In the genomic region with DNA sequence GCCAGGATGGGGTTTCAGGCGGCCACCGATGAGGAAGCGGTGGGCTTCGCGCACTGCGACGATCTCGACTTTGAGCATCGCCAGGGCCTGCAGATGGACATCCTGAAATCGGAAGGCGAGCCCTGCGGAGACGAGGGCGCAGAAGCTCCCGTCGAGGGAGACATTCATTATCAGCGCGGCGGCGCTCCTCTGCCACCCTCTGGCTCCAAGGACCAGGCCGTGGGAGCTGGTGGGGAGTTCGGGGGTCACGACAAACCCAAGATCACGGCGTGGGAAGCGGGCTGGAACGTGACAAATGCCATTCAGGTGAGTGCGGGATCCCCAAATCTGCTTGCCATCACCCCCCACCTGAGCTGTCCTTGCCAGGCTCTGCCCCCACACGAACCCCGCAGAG, we compare ENCODE assay signal across 13 mouse cellular contexts. TPM values are rescaled to one million over a fixed set of nuclear protein-coding genes. Genes with fewer than 3 reads are reported as not detected.
DNase-seq lines count a peak whose midpoint lies in the region; ATAC-seq and TF ChIP-seq lines count a peak whose summit lies in the region.
"Had no signal": no experiment of that assay in that cellular context is flagged by ENCODE, and none has a peak within 500 bp of the region (broad histone marks: within the 10 kb centered on the region; RNA-seq: fewer than 3 reads in every experiment).

No protein-coding gene starts in this region.

- DNase-seq in heart, postnatal 14 days = no peak
- DNase-seq in neural tube, embryonic 11.5 days (ENCODE audit: low spot score) = no peak
- no peak for DNase-seq in neural tube, embryonic 10.5 days (ENCODE audit: extremely low spot score, low spot score)
- no peak for DNase-seq in adrenal gland, postnatal 4 days (ENCODE audit: low spot score in 2 of 2)
- DNase-seq in ovary, postnatal 10 days (ENCODE audit: low spot score) = no peak
- DNase-seq: adrenal gland, postnatal 10 days; kidney, adult 11 months; liver, embryonic 13.5 days had no signal

- peaks cover 97% of the 10 kb centered on the region for H3K27me3 ChIP-seq in heart, embryonic 11.5 days (ENCODE audit: control insufficient read depth, insufficient read depth, low read length)
- peaks cover 96% of the 10 kb centered on the region for H3K27me3 ChIP-seq in neural tube, embryonic 11.5 days (ENCODE audit: control insufficient read depth, insufficient read depth, low read length)
- H3K27me3 ChIP-seq in hindbrain, embryonic 16.5 days (replicated peaks; ENCODE audit: control insufficient read depth, insufficient read depth, low read length) = peaks cover 35% of the 10 kb centered on the region

- no peak for TF ChIP-seq POLR2A in olfactory bulb, adult 2 months (IDR thresholded peaks at IDR 0.05; ENCODE audit: insufficient read depth, low read depth, low read length)

- H3K9ac ChIP-seq in heart, embryonic 11.5 days (ENCODE audit: low read depth, low read length) = no peak overlapping the region
- peak overlapping the region; percentile 35 for H3K9ac ChIP-seq in neural tube, embryonic 11.5 days (ENCODE audit: low read length)
- peak overlapping the region; percentile 61 for H3K9ac ChIP-seq in hindbrain, embryonic 16.5 days (ENCODE audit: low read depth, low read length)
- H3K9ac ChIP-seq: liver, embryonic 13.5 days had no signal

- under 1% methylated on average over 30 of the region's 30 CpGs for WGBS in heart, embryonic 11.5 days (ENCODE audit: insufficient replicate concordance)
- WGBS in neural tube, embryonic 11.5 days = under 1% methylated on average over 30 of the region's 30 CpGs
- WGBS in hindbrain, embryonic 16.5 days = 1% methylated on average over 30 of the region's 30 CpGs
- 1% methylated on average over 30 of the region's 30 CpGs for WGBS in olfactory bulb, adult 2 months

- intact Hi-C loops in heart, postnatal 14 days (cut with DNase I) = no loop called here

- no peak for ATAC-seq in heart, embryonic 11.5 days (replicated peaks; ENCODE audit: insufficient number of reproducible peaks, low FRiP score, low TSS enrichment)
- no peak for ATAC-seq in neural tube, embryonic 11.5 days (ENCODE audit: insufficient read depth, low FRiP score, low TSS enrichment)
- no peak for ATAC-seq in hindbrain, embryonic 16.5 days

- H3K36me3 ChIP-seq in heart, embryonic 11.5 days (ENCODE audit: control insufficient read depth, insufficient read depth, low read length) = no peaks in the 10 kb centered on the region
- no peaks in the 10 kb centered on the region for H3K36me3 ChIP-seq in neural tube, embryonic 11.5 days (ENCODE audit: control insufficient read depth, insufficient read depth, low read length)
- no peaks in the 10 kb centered on the region for H3K36me3 ChIP-seq in hindbrain, embryonic 16.5 days (ENCODE audit: control insufficient read depth, insufficient read depth, low read length)
- H3K36me3 ChIP-seq: liver, embryonic 13.5 days had no signal

- TF ChIP-seq CTCF in olfactory bulb, adult 2 months (IDR thresholded peaks at IDR 0.05; ENCODE audit: insufficient read depth, low read depth, low read length) = no peak

- H3K27ac ChIP-seq in heart, embryonic 11.5 days (ENCODE audit: low read depth, low read length) = no peak overlapping the region
- H3K27ac ChIP-seq in neural tube, embryonic 11.5 days (ENCODE audit: low read depth, low read length) = peak overlapping the region; percentile 58; the same call in 1 of the 2 replicates
- peak overlapping the region; percentile 81 for H3K27ac ChIP-seq in hindbrain, embryonic 16.5 days (ENCODE audit: low read depth, low read length)
- H3K27ac ChIP-seq in olfactory bulb, adult 2 months (ENCODE audit: insufficient read depth, low read depth, low read length) = peak overlapping the region; percentile 98
- H3K27ac ChIP-seq: liver, embryonic 13.5 days had no signal

- peaks cover 8% of the 10 kb centered on the region; the same call in 1 of the 2 replicates for H3K4me1 ChIP-seq in heart, embryonic 11.5 days (ENCODE audit: control insufficient read depth, insufficient read depth, low read length)
- no peaks in the 10 kb centered on the region for H3K4me1 ChIP-seq in neural tube, embryonic 11.5 days (ENCODE audit: control insufficient read depth, insufficient read depth, low read length)
- H3K4me1 ChIP-seq in hindbrain, embryonic 16.5 days (ENCODE audit: control insufficient read depth, insufficient read depth, low read depth, low read length) = peaks cover 11% of the 10 kb centered on the region
- peaks cover 29% of the 10 kb centered on the region for H3K4me1 ChIP-seq in olfactory bulb, adult 2 months (ENCODE audit: control insufficient read depth, insufficient read depth, low read length)

- H3K4me2 ChIP-seq in heart, embryonic 11.5 days = peak overlapping the region; percentile 50
- no peak overlapping the region for H3K4me2 ChIP-seq in neural tube, embryonic 11.5 days (ENCODE audit: low read depth)
- H3K4me2 ChIP-seq in hindbrain, embryonic 16.5 days (ENCODE audit: low read length) = peak overlapping the region; percentile 52

- H3K4me3 ChIP-seq in heart, embryonic 11.5 days (ENCODE audit: low read depth, low read length) = peak overlapping the region; percentile 19; the same call in 1 of the 2 replicates
- H3K4me3 ChIP-seq in neural tube, embryonic 11.5 days (ENCODE audit: low read depth, low read length) = peak overlapping the region; percentile 31
- peak overlapping the region; percentile 48 for H3K4me3 ChIP-seq in hindbrain, embryonic 16.5 days (ENCODE audit: low read length)
- H3K4me3 ChIP-seq in olfactory bulb, adult 2 months (ENCODE audit: insufficient read depth, low read depth, low read length) = peak overlapping the region; percentile 96

- H3K9me3 ChIP-seq in heart, embryonic 11.5 days (replicated peaks; ENCODE audit: control insufficient read depth, low read length) = no peaks in the 10 kb centered on the region
- H3K9me3 ChIP-seq in neural tube, embryonic 11.5 days (ENCODE audit: control insufficient read depth, low read length) = no peaks in the 10 kb centered on the region
- no peaks in the 10 kb centered on the region for H3K9me3 ChIP-seq in hindbrain, embryonic 16.5 days (ENCODE audit: control insufficient read depth, low read length)
- H3K9me3 ChIP-seq: liver, embryonic 13.5 days had no signal

RNA-seq across cellular contexts. Expression of gene Slc32a1, which starts 0.8 kb away (rescaled TPM):
- 0.07 and 0.10 TPM in 2 replicates for polyA plus RNA-seq in heart, embryonic 11.5 days (2014; fragmentation: Nextera tagmentation; extraction: Ambion mirVana)
- not detected for total RNA-seq in heart, postnatal 14 days (2021)
- polyA plus RNA-seq in neural tube, embryonic 11.5 days (2014; fragmentation: Nextera tagmentation; extraction: Ambion mirVana) = 1.6 and 2.4 TPM in 2 replicates
- polyA plus RNA-seq in hindbrain, embryonic 16.5 days (2015; fragmentation: Nextera tagmentation; extraction: Ambion mirVana) = 10.4 and 15.0 TPM in 2 replicates
- polyA plus RNA-seq in olfactory bulb, adult 2 months (2012; ENCODE audit: insufficient read depth, insufficient read length, low replicate concordance, missing spikeins) = not detected in 2 replicates
- under 1 TPM in 1 of 2 experiments, not detected in 1; 0.54 TPM for total RNA-seq in adrenal gland, postnatal 4 days (2021)
- total RNA-seq: adrenal gland, postnatal 10 days; common myeloid progenitor, adult 5-6 weeks had no signal
- polyA plus RNA-seq: liver, embryonic 13.5 days; urinary bladder, adult 2 months had no signal

RNA-seq across cellular contexts. Expression of gene Actr5, which starts 13.4 kb away (rescaled TPM):
- 8.7 and 8.8 TPM in 2 replicates for polyA plus RNA-seq in heart, embryonic 11.5 days (2014; fragmentation: Nextera tagmentation; extraction: Ambion mirVana)
- total RNA-seq in heart, postnatal 14 days (2021) = 1 to 10 TPM; 6.9 to 8.9 TPM
- polyA plus RNA-seq in neural tube, embryonic 11.5 days (2014; fragmentation: Nextera tagmentation; extraction: Ambion mirVana) = 15.1 and 16.6 TPM in 2 replicates
- polyA plus RNA-seq in hindbrain, embryonic 16.5 days (2015; fragmentation: Nextera tagmentation; extraction: Ambion mirVana) = 6.2 and 12.0 TPM in 2 replicates
- polyA plus RNA-seq in olfactory bulb, adult 2 months (2012; ENCODE audit: insufficient read depth, insufficient read length, low replicate concordance, missing spikeins) = not detected in 2 replicates
- total RNA-seq in adrenal gland, postnatal 4 days (2021) = 10 to 100 TPM; 17.1 to 18.2 TPM

RNA-seq across cellular contexts. Expression of gene Ppp1r16b, which starts 53.9 kb away (rescaled TPM):
- polyA plus RNA-seq in heart, embryonic 11.5 days (2014; fragmentation: Nextera tagmentation; extraction: Ambion mirVana) = 4.5 TPM in 2 replicates
- 10 to 100 TPM; 17.0 to 20.2 TPM for total RNA-seq in heart, postnatal 14 days (2021)
- polyA plus RNA-seq in neural tube, embryonic 11.5 days (2014; fragmentation: Nextera tagmentation; extraction: Ambion mirVana) = 3.9 and 4.0 TPM in 2 replicates
- 26.4 and 27.2 TPM in 2 replicates for polyA plus RNA-seq in hindbrain, embryonic 16.5 days (2015; fragmentation: Nextera tagmentation; extraction: Ambion mirVana)
- polyA plus RNA-seq in olfactory bulb, adult 2 months (2012; ENCODE audit: insufficient read depth, insufficient read length, low replicate concordance, missing spikeins) = 72.6 TPM in 1 of 2 replicates, not detected in the other
- total RNA-seq in adrenal gland, postnatal 4 days (2021) = 10 to 100 TPM; 15.7 to 16.9 TPM

Comparison
In these comparisons a context has a peak if more than half of its experiments do, and no peak if none do; other contexts are left out.
1. H3K4me3 ChIP-seq: peak in every context shown above with its lines; median percentile 96 in olfactory bulb, adult 2 months; 48 in hindbrain, embryonic 16.5 days; 31 in neural tube, embryonic 11.5 days; 19 in heart, embryonic 11.5 days.